Mouse (Mus musculus) CH12.LX (cell line): ENCODE measurements around the gene Gli2. TPM values are rescaled to one million over a fixed set of nuclear protein-coding genes. Genes with fewer than 3 reads are reported as not detected.

Experiments
- DNase-seq: peaks from one replicate; pipeline ENCODE4 v3.0.0-alpha.2; 2013; ENCODE audit errors: extremely low read depth
- H3K27ac ChIP-seq: 2 replicates; pipeline ENCODE4 v1.5.1; 2012; ENCODE audit warnings: low read depth, mild to moderate bottlenecking, control low read depth, moderate library complexity; ENCODE audit not compliant: insufficient read depth
- H3K27me3 ChIP-seq: replicated peaks from 2 replicates; pipeline ENCODE3; 2012; ENCODE audit warnings: inconsistent platforms
- H3K36me3 ChIP-seq, 2 experiments: replicated peaks in 1 of 2; 2 replicates each; pipeline versions ENCODE3 to v1.6.1; 2012; ENCODE audit warnings: inconsistent platforms in 1 of 2, low read length in 1 of 2, mild to moderate bottlenecking in 1 of 2, mixed read lengths in 1 of 2, moderate library complexity in 1 of 2; ENCODE audit not compliant: control insufficient read depth in 1 of 2, insufficient read depth in 1 of 2
- H3K4me1 ChIP-seq, 2 experiments: 2 replicates each; pipeline ENCODE4 v1.6.1; 2012; ENCODE audit warnings: inconsistent platforms in 1 of 2, moderate library complexity in 1 of 2; ENCODE audit not compliant: insufficient read depth in 2 of 2, control insufficient read depth in 1 of 2
- H3K4me2 ChIP-seq: 2 replicates; pipeline ENCODE4 v1.6.1; 2012; ENCODE audit warnings: low read depth, mild to moderate bottlenecking, control low read depth; ENCODE audit not compliant: poor library complexity, insufficient read depth, severe bottlenecking
- H3K4me3 ChIP-seq, 3 experiments: fragments of 150-350 bp in 1 of 3; sonication (generic) in 1 of 3; replicated peaks in 1 of 3; 2 replicates each; pipeline versions ENCODE3 to v1.5.1; 2011 to 2012; ENCODE audit warnings: low read depth in 2 of 3, low read length in 2 of 3, mild to moderate bottlenecking in 2 of 3, moderate library complexity in 2 of 3, control low read depth in 1 of 3, improper control_type of control experiment in 1 of 3, inconsistent platforms in 1 of 3, mixed read lengths in 1 of 3; ENCODE audit not compliant: poor library complexity in 1 of 3
- H3K79me2 ChIP-seq: replicated peaks from 2 replicates; pipeline ENCODE4 v1.6.1; 2012; ENCODE audit warnings: mild to moderate bottlenecking, moderate library complexity; ENCODE audit not compliant: control insufficient read depth, poor library complexity, insufficient read depth, severe bottlenecking; ENCODE audit errors: extremely low read depth
- H3K9ac ChIP-seq: 2 replicates; pipeline ENCODE4 v1.6.1; 2012; ENCODE audit warnings: low read depth, mild to moderate bottlenecking, control low read depth, moderate library complexity; ENCODE audit not compliant: insufficient read depth
- H3K9me3 ChIP-seq: replicated peaks from 2 replicates; pipeline ENCODE3; 2012; ENCODE audit warnings: low read length, inconsistent platforms, mixed read lengths
- BHLHE40 ChIP-seq: IDR thresholded peaks from 2 replicates; pipeline ENCODE4 v1.6.1; 2011; ENCODE audit warnings: mild to moderate bottlenecking, low read depth, low read length, improper control_type of control experiment
- CHD1 ChIP-seq: IDR thresholded peaks from 2 replicates; pipeline ENCODE4 v1.6.1; 2012; ENCODE audit warnings: low read depth, low read length, improper control_type of control experiment, inconsistent platforms
- CHD2 ChIP-seq: IDR thresholded peaks from 2 replicates; pipeline ENCODE4 v1.6.1; 2011; ENCODE audit warnings: low read length, improper control_type of control experiment
- CTCF ChIP-seq, 2 experiments: IDR thresholded peaks in 1 of 2; conservative IDR thresholded peaks in 1 of 2; 2 replicates each; pipeline ENCODE4 v1.5.1; 2011 to 2012; ENCODE audit warnings: low read depth in 2 of 2, low read length in 2 of 2, improper control_type of control experiment in 1 of 2, inconsistent platforms in 1 of 2, mild to moderate bottlenecking in 1 of 2, moderate library complexity in 1 of 2
- ETS1 ChIP-seq: conservative IDR thresholded peaks from 2 replicates; pipeline ENCODE4 v1.6.1; 2012; ENCODE audit warnings: low read depth, mild to moderate bottlenecking, inconsistent platforms, low read length, improper control_type of control experiment, moderate library complexity
- GABPA ChIP-seq: IDR thresholded peaks from 2 replicates; pipeline ENCODE4 v1.6.1; 2012; ENCODE audit warnings: low read depth, low read length, improper control_type of control experiment, inconsistent platforms; ENCODE audit not compliant: insufficient replicate concordance
- JUN ChIP-seq: IDR thresholded peaks from 2 replicates; pipeline ENCODE4 v1.6.1; 2011; ENCODE audit warnings: low read depth, mild to moderate bottlenecking, low read length, improper control_type of control experiment, moderate library complexity; ENCODE audit not compliant: insufficient read depth
- MAX ChIP-seq: IDR thresholded peaks from 2 replicates; pipeline ENCODE4 v1.6.1; 2011; ENCODE audit warnings: low read length, improper control_type of control experiment
- NRF1 ChIP-seq: IDR thresholded peaks from 2 replicates; pipeline ENCODE4 v1.6.1; 2014; ENCODE audit warnings: low read depth, mild to moderate bottlenecking, inconsistent platforms, low read length, improper control_type of control experiment, moderate library complexity
- PAX5 ChIP-seq: IDR thresholded peaks from 2 replicates; pipeline ENCODE4 v1.6.1; 2012; ENCODE audit warnings: low read length, inconsistent platforms, mixed read lengths
- POLR2A ChIP-seq: IDR thresholded peaks from 2 replicates; pipeline ENCODE4 v1.6.1; 2011; ENCODE audit warnings: low read depth, mild to moderate bottlenecking, improper control_type of control experiment, low read length
- POLR2AphosphoS2 ChIP-seq: IDR thresholded peaks from 2 replicates; pipeline ENCODE4 v1.6.1; 2011; ENCODE audit warnings: low read depth, low read length, improper control_type of control experiment
- RAD21 ChIP-seq: IDR thresholded peaks from 2 replicates; pipeline ENCODE4 v1.6.1; 2011; ENCODE audit warnings: low read depth, mild to moderate bottlenecking, low read length, improper control_type of control experiment, moderate library complexity
- SIN3A ChIP-seq: IDR thresholded peaks from 2 replicates; pipeline ENCODE4 v1.6.1; 2012; ENCODE audit warnings: low read length, improper control_type of control experiment, inconsistent platforms
- SMC3 ChIP-seq: IDR thresholded peaks from 2 replicates; pipeline ENCODE4 v1.6.1; 2011; ENCODE audit warnings: low read depth, low read length, improper control_type of control experiment
- TCF12 ChIP-seq: IDR thresholded peaks from 2 replicates; pipeline ENCODE4 v1.6.1; 2014; ENCODE audit warnings: low read depth, mild to moderate bottlenecking, inconsistent platforms, low read length, improper control_type of control experiment
- UBTF ChIP-seq: IDR thresholded peaks from 2 replicates; pipeline ENCODE4 v1.6.1; 2012; ENCODE audit warnings: low read depth, mild to moderate bottlenecking, inconsistent platforms, low read length, improper control_type of control experiment, moderate library complexity
- USF1 ChIP-seq: IDR thresholded peaks from 2 replicates; pipeline ENCODE4 v1.6.1; 2014; ENCODE audit warnings: low read depth, mild to moderate bottlenecking, inconsistent platforms, low read length, improper control_type of control experiment
- USF2 ChIP-seq: conservative IDR thresholded peaks from 2 replicates; pipeline ENCODE4 v1.6.1; 2011; ENCODE audit warnings: low read depth, low read length, improper control_type of control experiment
- ZC3H11A ChIP-seq: IDR thresholded peaks from 2 replicates; pipeline ENCODE4 v1.6.1; 2012; ENCODE audit warnings: low read depth, mild to moderate bottlenecking, inconsistent platforms, low read length, improper control_type of control experiment
- ZKSCAN1 ChIP-seq: IDR thresholded peaks from 2 replicates; pipeline ENCODE4 v1.6.1; 2012; ENCODE audit warnings: low read depth, inconsistent platforms, low read length, improper control_type of control experiment, borderline replicate concordance
- ZMIZ1 ChIP-seq: IDR thresholded peaks from 2 replicates; pipeline ENCODE4 v1.6.1; 2012; ENCODE audit warnings: low read depth, mild to moderate bottlenecking, inconsistent platforms, low read length, improper control_type of control experiment
- dilution Hi-C: fragments of 300-500 bp; cut with MboI; formaldehyde crosslinking; loops from 2 replicates; pipeline ENCODE4 v1.14.3; 2020; ENCODE audit warnings: low sequenced_read_pairs; ENCODE audit not compliant: extremely low pct_unique_long_range_greater_than_20kb, extremely low pct_ligation_motif_present
- in situ Hi-C: fragments of 300-500 bp; cut with MboI; formaldehyde crosslinking; loops from 3 replicates; pipeline ENCODE4 v1.14.3; 2019; ENCODE audit warnings: low sequenced_read_pairs, low pct_ligation_motif_present, low pct_unique_long_range_greater_than_20kb, mixed read lengths
- polyA plus RNA-seq: library from polyadenylated mRNA; unstranded; fragments of >175 nt; gene quantifications from 2 replicates; pipeline ENCODE4 v1.2.1, GENCODE M21; 2012; ENCODE audit warnings: low read depth; ENCODE audit not compliant: insufficient read length
- total RNA-seq, 2 experiments: library from RNA; depleted of rRNA; stranded (reverse); fragments of 300-350 nt in 1 of 2; fragments of >200 nt in 1 of 2; gene quantifications; 2 replicates each; pipeline ENCODE4 v1.2.3; 2012 to 2014

Gli2 gene
- total and polyA plus RNA-seq, 3 experiments = not detected

DNA sequence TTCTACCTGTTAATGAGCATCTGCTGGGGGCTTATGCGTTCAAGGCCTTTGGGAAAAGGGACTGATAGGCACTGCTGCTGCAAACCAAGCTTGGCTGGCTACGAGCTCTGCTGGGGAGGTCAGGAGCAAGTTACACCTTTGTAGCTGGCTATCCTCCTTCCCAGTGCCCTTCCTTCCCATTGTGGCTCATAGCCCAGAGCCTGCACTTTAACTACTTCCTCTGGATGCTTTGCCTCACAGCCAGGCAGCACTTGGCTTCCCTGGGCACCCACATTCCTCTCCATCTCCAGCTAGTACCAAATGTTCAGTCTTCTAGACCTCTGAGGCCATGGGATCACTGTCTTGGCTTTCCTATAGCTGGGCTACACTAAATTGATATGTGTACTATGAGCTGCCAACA is 263.5 kb downstream of the Gli2 start:
- Histone ChIP-seq H3K9ac (no peak overlapping the region), H3K27me3 (no peaks in the 10 kb centered on the region), H3K79me2 (no peaks in the 10 kb centered on the region), H3K4me1 (no peaks in the 10 kb centered on the region), H3K9me3 (peaks cover 43% of the 10 kb centered on the region), H3K36me3 (no peaks in the 10 kb centered on the region), H3K4me3 (no peak overlapping the region), H3K27ac (no peak overlapping the region), H3K4me2 (no peak overlapping the region)
- no peak for DNase-seq
- TF ChIP-seq USF1 = no peak
- TF ChIP-seq ETS1 = no peak
- TF ChIP-seq BHLHE40 = no peak
- TF ChIP-seq ZKSCAN1 = no peak
- TF ChIP-seq PAX5 = no peak
- no peak for TF ChIP-seq POLR2A
- TF ChIP-seq UBTF = no peak
- TF ChIP-seq SIN3A = no peak
- no peak for TF ChIP-seq GABPA
- TF ChIP-seq ZMIZ1 = no peak
- TF ChIP-seq MAX = no peak
- no peak for TF ChIP-seq POLR2AphosphoS2
- no peak for TF ChIP-seq NRF1
- TF ChIP-seq JUN = no peak
- TF ChIP-seq CTCF (conservative IDR thresholded peaks at IDR 0.05 in 1 of 2, IDR thresholded peaks at IDR 0.05 in 1 of 2; ENCODE audit: low read depth in 2 of 2, low read length in 2 of 2) = no peak
- TF ChIP-seq ZC3H11A = no peak
- no peak for TF ChIP-seq RAD21
- no peak for TF ChIP-seq TCF12
- TF ChIP-seq CHD2 = no peak
- TF ChIP-seq CHD1 = no peak
- in situ Hi-C loops = no loop called here
- dilution Hi-C loops = no loop called here

DNA sequence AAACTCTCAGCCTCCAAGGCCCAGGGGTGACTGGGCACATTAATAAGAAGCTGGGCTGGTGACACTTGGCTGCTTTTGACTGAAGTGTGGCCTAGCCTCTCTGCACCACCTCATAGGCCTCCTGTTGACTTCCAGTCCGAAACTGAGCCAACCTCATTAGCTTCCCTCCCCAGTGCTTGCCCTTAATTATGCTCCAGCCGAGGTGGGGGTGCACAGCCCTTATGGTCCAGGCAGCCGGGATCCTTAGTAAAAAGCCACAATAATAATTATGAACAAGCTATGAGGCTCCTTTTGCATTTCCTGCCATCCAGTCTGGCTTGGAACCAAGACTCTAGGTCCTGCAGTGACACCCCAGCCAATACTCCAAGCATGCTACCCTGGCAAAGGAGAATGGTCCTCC is 264.0 kb downstream of the Gli2 start:
- no peak overlapping the region for H3K27ac ChIP-seq
- DNase-seq = no peak
- H3K27me3 ChIP-seq = no peaks in the 10 kb centered on the region
- no peaks in the 10 kb centered on the region for H3K79me2 ChIP-seq
- no peak overlapping the region for H3K4me2 ChIP-seq
- peaks cover 43% of the 10 kb centered on the region for H3K9me3 ChIP-seq
- in situ Hi-C loops (no loop called here), dilution Hi-C loops (no loop called here)
- H3K36me3 ChIP-seq = no peaks in the 10 kb centered on the region
- TF ChIP-seq TCF12 = no peak
- TF ChIP-seq SMC3 = no peak
- no peak for TF ChIP-seq PAX5
- TF ChIP-seq USF2 = no peak
- TF ChIP-seq JUN = no peak
- H3K4me1 ChIP-seq = no peaks in the 10 kb centered on the region
- no peak overlapping the region for H3K4me3 ChIP-seq
- no peak overlapping the region for H3K9ac ChIP-seq
